Mouse (Mus musculus): ENCODE results near the gene Slc12a3.
A peak's percentile ranks its signal among the peaks of the same experiment; 100 is the strongest.

The Slc12a3 gene

GRCm38 (mm10) chr8:94408443-94409080 is 79.6 kb downstream of the Slc12a3 start:
- DNase-seq (ENCODE audit: low spot score), result no peak

GRCm38 (mm10) chr8:94409523-94409922 is 80.5 kb downstream of the Slc12a3 start:
- DNase-seq (ENCODE audit: low spot score), result no peak

GRCm38 (mm10) chr8:94412518-94412917 is 83.5 kb downstream of the Slc12a3 start:
- no peak for DNase-seq (ENCODE audit: low spot score)

GRCm38 (mm10) chr8:94413509-94413908 is 84.5 kb downstream of the Slc12a3 start:
- DNase-seq (ENCODE audit: low spot score), result peak; percentile 78

GRCm38 (mm10) chr8:94415218-94415617 is 86.2 kb downstream of the Slc12a3 start:
- DNase-seq (ENCODE audit: low spot score), result peak; percentile 34
